Mouse (Mus musculus) right cerebral cortex, postnatal 14 days (tissue): Measurements from ENCODE around the gene Gm20662.
A peak's percentile ranks its signal among the peaks of the same experiment; 100 is the strongest.
"Not testable (repeated sequence)": the region's sequence is repeated elsewhere in the genome, so short reads cannot be mapped to it uniquely, and the experiment has no call there.

Experiments
- DNase-seq: peaks from one replicate; pipeline ENCODE4 v3.0.0; 2022

The Gm20662 gene

DNA sequence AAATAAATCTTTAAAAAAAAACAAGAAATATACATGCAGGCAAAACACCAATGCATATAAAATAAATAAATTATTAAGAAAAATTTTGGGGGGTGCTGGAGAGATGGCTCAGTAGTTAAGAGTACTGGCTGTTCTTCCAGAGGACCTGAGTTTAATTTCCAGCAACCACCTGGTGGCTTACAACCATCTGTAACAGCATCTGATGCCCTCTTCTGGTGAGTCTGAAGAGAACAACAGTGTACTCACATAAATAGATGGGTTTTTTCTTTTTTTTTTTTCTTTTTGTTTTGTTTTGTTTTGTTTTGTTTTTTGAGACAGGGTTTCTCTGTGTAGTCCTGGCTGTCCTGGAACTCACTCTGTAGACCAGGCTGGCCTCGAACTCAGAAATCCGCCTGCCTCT lies 17.4 kb downstream of the Gm20662 start:
- DNase-seq, result not testable (repeated sequence)

DNA sequence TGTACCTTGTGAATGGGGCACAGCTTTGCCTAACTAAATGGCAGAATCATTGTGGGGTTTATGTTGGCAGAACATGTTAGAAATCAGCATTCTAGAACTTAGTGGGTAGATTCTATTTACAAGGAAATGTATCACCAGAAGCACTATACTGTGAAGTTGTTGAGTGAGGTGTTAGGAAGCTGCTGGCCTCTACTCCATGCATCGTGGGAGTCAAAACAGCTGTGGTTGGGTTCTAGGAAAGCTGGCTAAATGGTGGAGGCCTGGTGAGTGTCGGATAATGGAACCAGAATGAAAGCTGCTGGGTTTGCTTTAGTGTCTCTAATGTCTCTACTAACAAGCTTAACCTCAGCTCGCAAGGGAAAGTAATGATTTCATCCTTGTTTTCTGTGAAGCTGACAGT lies 21.0 kb downstream of the Gm20662 start:
- no peak for DNase-seq

GRCm38 (mm10) chr9:108020741-108021140 lies 24.6 kb downstream of the Gm20662 start:
- DNase-seq, result no peak

DNA sequence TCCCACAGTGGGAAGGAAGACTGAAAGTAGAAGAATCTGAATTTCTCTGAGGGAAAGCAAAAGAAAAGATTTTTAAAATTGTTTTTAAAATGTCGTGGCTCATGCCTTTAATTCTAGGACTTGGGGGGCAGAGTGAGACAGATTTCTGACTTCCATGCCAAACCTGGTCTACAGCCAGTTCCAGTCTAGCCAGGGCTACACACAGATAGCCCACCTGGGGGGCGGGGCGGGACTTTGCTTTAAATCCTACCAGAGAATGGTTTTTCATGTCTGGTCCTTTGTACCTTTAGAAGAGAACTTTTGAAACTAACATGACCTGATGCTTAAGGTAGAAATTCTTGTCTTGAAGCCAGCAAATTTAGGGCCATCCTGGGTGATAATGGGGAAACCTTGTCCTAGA lies 27.1 kb downstream of the Gm20662 start:
- no peak for DNase-seq

DNA sequence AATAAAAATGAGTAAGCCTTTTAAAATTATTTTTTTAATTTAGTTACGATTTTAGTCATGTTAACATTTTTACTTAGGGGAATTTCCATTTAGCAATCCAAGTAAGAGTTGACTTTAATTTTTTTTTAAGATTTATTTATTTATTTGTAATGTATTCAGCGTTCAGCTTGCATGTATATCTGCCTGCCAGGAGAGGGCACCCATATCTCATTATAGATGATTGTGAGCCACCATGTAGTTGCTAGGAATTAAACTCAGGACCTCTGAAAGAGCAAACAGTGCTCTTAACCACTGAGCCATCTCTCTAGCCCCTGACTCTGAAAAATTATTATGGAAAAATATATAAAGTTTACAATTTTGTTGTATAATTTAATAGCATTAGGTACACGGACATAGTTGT lies 30.4 kb downstream of the Gm20662 start:
- DNase-seq, result no peak

- no peak for DNase-seq
Measured at GRCm38 (mm10) chr9:108027867-108028266, 31.7 kb downstream of the Gm20662 start.

DNA sequence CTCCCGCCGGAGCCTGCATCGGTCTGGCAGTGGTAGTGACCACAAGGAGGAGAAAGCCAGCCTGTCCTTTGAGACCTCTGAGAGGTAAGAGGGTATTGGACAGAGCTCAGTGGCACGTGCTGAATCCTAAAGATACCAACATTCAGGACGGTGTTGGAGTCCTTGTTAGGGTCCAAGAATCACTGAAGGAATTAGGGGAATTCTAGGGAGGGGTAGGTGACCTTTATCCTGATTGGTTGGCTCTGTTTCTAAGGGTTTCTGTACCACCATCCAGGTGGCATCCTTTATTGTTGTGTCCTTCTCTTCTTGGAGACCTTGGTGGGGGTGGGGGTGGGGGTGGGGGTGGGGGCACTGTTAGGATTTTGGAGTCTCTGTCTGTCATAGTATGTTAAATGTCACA lies 36.0 kb downstream of the Gm20662 start:
- DNase-seq, result no peak

DNA sequence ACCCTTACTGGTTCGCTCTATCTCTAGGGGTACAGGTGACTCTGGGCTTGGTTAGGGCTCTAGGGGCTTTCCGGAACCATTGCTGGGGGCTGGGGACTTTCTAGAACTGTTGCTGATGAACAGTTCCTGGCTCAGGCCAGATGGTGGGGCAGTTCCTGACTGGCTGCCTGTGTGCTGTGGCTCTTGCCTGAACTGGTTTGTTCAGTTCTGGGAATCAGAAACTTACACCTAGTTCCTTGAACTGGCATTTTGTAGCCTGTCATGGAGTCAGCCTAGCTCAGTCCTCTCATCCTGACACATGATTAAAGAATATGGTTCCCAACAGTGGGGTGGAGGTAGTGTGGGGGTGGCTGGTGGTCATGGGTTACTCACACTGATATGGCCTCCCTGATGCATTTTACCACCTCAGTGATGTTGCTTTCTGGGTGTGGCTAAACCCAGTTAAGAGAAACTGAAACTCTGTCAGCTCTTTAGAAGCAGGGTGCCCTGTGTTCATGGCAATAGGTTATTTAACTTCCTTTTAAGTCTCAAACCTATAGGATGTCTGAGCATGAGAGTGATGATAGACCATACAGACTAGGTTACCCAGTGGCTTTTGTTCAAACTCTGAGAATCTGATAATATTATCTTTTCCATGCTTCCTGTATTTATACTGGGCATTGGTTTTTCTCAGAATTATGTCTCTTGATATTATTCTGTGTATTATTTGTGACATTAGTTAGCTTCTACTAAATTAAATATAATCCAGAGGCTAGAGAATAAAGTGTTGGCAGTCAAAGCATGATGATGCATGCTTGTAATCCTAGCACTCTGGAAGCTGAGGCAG lies 39.4 kb downstream of the Gm20662 start:
- no peak for DNase-seq

DNA sequence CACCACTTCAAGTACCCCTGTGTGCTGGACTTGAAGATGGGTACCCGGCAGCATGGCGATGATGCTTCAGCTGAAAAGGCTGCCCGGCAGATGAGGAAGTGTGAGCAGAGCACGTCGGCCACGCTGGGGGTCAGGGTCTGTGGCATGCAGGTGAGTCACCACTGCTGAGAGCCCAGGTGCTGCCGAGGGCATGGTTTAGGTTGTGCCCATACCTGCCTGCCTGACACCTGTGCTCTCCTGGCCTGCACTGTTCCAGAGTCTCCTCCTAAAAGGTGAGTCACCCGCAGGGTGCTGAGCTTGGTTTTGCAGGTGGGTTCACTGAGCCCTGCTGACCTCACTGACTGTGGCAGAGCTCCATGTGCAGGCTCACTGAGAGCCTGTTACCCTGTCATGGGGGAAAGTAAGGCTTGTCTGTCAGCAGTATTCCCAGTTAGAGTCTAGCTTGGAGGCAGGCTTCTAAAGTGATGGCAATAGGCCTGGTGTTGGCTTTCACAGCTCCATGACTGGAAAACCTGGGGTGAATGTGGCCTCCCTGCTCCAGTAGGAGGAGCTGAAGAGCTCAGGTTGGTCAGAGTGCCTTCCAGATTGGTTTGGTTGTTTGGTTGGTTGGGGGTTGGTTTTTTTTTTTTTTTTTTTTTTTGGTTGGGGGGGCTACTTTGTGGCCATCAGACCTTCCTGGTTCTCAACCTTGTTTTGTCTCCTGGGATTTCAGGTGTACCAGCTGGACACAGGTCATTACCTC lies 48.8 kb downstream of the Gm20662 start:
- no peak for DNase-seq

DNA sequence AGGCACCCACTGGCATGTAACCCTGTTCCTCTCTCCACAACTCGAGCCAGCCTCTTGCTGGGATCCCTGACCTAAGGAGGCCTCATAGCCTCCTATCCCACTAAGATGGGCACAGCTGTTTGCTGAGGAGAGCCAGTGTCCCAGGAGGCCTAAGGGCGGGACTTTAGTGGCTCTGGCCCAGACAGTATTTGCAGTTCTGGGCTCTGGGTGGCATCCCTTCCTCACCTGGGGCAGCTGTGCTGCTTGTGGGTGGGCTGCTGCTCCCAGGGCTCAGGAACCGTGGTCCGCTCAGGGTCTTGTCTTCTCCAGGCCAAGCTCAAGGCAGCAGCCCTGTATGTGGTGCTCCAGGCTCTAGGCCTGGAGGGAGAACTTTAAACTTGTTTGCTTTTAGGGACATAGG lies 50.4 kb downstream of the Gm20662 start:
- DNase-seq, result no peak

DNA sequence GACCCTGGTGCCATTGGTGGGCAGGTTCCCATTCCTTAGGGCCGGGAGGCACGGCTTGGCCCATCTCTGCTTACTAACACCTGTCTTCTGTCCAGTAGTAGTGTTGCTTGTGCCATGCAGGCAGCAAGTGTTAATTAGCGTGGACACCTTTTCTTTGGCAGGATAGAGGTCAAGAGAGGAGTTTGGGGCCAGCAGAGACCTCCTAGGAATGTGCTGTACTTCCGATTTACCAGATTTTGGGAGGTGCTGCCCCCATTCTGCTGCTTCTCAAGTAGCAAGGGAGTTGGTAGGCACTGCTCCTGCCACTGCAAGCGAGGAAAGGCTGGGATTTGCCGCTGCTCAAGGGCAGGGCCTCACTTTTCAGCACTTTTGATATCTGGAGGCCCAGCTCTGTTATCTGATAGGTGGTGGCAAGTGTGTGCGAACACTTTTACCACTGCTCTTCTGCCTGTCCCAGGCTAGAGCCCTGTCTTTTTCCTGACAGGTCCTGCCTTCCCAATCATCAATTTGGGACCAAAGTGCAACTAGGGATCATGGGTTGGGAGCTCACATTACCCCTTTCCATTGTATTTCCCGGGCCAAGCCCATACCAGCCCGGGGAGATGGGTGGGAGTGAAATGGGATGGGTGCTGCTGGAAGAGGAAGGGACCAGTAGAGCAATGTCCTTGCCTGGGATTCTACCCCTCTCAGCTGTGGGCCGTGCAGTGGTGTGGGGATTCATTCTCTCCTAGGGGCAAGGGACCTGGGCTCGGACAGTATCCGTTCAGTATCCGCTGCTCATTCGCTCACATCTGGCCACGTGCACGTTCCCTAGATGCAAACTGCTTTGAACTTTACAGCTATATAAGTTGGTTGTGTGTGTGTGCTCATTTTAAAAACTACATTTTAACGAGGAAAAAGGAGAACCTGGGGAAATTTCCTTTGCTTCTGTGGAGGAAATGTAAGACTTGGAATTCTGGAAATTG lies 51.7 kb downstream of the Gm20662 start:
- no peak for DNase-seq

GRCm38 (mm10) chr9:108048566-108048955 lies 52.4 kb downstream of the Gm20662 start:
- DNase-seq, result no peak

DNA sequence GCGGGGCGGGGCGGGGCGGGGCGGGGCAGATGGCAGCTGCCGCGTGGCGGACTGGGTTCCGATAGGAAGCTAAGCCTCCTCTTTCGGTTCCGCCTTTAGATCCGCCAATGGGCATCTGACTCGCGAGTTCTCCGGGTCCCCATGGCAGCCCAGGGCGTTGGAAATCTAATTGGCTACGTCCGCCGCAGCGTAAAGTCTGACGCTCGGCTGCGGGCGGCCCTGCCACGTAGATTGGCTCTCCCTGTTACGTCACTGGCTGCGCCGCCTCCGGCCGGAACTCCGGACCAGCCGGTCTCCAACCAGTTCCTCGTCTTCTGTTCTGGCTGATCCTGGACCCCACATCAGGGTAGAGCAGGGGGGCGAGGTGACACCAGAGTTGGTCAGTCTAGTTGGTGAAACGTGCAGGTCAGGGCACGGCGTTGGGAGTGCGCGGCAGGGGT lies 52.9 kb downstream of the Gm20662 start, which contains the start of gene Gmppb:
Gene Gmppb (plus strand): TSS at position 227 of the 440 bp plus-strand sequence.
- peak; percentile 95 for DNase-seq

- DNase-seq, result no peak
Measured at GRCm38 (mm10) chr9:108049561-108050251, 53.6 kb downstream of the Gm20662 start.

GRCm38 (mm10) chr9:108051184-108051930 lies 55.2 kb downstream of the Gm20662 start:
- no peak for DNase-seq

GRCm38 (mm10) chr9:108051931-108052220 lies 55.7 kb downstream of the Gm20662 start:
- no peak for DNase-seq

DNA sequence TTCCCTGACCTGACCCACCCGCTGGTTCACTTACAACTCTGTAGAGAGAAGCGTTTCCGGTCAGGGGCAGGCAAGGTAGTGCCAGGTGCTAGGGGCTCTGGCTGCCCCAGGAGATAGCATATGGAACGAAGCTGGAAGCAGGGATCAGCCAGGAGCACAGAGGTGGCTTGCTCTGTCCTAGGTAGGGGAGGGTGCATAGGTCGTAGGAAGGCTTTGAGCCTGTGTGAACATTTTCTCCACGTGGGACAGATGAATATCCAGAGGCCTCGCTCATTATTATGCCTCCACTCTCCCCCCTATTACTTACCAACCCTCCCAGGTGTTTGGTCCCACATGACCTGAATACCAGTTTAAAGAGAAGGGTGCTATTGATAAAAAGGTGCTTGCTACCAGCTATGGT lies 56.3 kb downstream of the Gm20662 start:
- no peak for DNase-seq

DNA sequence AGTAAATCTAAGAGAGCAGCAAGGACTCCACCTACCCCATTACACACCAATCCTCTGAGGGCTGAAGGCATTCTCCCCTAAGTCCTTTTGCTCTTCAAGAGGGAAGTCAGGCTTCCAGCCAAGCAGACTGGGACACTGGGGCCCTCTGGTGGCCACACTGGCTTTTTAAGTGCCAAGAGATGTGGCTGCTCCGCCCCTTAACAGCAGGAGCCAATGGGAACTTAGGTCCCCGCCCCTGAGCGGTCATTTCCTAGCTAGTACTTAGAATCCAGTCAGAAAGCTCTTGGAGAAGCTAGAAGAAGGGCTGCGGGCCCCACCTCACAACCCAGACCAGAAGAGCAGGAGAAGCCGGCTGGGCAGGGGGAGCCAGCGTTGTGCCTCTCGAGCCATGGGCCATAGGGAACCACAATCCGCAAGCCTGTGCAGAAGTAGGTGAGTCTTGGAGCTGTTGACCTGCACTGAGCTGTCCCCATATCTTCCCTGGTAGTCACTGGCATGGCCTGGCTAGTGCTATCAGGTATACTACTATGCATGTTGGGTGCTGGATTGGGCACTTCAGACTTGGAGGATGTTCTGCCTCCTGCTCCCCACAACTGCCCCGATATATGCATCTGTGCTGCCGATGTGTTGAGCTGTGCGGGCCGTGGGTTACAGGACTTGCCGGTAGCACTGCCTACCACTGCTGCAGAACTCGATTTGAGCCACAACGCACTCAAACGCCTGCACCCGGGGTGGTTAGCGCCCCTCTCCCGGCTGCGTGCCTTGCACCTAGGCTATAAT lies 56.9 kb downstream of the Gm20662 start, which contains the start of gene Amigo3:
Gene Amigo3 (plus strand): TSS at position 275 of the 780 bp plus-strand sequence.
- peak; percentile 96 for DNase-seq

GRCm38 (mm10) chr9:108053665-108054225 lies 57.6 kb downstream of the Gm20662 start:
- DNase-seq, result no peak

DNA sequence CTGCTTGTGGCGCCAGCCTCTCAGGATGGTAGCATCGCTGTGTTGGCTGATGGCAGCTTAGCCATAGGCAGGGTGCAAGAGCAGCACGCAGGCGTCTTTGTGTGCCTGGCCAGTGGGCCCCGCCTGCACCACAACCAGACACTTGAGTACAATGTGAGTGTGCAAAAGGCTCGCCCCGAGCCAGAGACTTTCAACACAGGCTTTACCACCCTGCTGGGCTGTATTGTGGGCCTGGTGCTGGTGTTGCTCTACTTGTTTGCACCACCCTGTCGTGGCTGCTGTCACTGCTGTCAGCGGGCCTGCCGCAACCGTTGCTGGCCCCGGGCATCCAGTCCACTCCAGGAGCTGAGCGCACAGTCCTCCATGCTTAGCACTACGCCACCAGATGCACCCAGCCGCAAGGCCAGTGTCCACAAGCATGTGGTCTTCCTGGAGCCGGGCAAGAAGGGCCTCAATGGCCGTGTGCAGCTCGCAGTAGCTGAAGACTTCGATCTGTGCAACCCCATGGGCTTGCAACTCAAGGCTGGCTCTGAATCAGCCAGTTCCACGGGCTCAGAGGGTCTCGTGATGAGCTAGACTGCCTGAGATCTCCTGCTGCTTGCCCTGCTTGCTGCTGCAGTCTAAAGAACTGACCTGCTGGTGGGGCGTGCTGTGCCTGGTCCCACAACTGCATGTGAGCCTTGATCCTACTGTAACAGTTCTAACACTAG lies 58.3 kb downstream of the Gm20662 start:
- no peak for DNase-seq
